Mouse (Mus musculus) left cerebral cortex, postnatal 10 days (tissue): ENCODE measurements around the gene Nadsyn1. TPM values are rescaled to one million over a fixed set of nuclear protein-coding genes. Genes with fewer than 3 reads are reported as not detected.

ENCODE experiments used
- DNase-seq, 2 experiments: peaks; one replicate each; pipeline ENCODE4 v3.0.0; 2021 to 2022; ENCODE audit warnings: low spot score in 2 of 2, mixed read lengths in 1 of 2; ENCODE audit errors: extremely low spot score in 1 of 2
- intact Hi-C: fragments of 180-260 bp; cut with DNase I; formaldehyde crosslinking; loops from one replicate; pipeline ENCODE4 v1.15.1; 2025
- total RNA-seq, 2 experiments: library from RNA; stranded (reverse); gene quantifications; 2 replicates each; pipeline ENCODE4 v1.2.3; 2021

Gene Nadsyn1
- total RNA-seq, 2 experiments from 2014 or later: 4.3 to 5.2 TPM

DNA sequence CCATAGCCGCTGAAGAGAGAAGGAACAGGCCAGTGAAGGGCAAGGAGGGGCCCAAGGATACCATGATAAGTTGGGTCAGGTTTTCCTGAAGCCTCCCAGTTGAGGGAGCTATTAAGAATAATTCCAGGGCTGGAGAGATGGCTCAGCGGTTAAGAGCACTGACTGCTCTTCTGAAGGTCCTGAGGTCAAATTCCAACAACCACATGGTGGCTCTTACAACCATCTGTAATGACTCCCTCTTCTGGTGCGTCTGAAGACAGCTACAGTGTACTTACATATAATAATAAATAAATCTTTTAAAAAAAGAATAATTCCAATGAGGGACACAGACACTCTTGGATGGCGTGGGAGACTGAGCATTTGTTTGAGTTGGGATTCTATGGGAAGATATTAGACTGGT is 3.4 kb downstream of the Nadsyn1 start:
- DNase-seq: no peak
- intact Hi-C loops: no loop called here

DNA sequence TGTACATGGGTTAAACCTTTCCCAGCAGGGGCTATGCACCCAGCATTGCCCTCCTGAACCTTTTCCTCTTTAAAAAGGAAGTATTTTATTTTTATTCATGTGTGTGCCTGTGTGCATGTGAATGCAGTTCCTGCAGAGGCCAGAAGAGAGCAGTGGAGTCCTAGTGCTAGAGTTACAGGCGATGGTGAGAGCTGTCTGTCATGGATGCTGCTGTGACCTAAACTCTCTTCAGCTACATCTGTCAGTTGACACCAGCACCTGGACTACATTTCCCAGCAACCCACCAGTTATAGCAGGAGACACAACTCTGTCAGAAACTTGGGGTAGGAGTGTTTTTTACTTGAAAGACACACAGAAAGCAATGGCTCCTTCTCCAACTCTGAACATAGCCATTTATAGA is 13.7 kb downstream of the Nadsyn1 start:
- DNase-seq: peak in 1 of 2 experiments; percentile 35
- intact Hi-C loops: no loop called here

DNA sequence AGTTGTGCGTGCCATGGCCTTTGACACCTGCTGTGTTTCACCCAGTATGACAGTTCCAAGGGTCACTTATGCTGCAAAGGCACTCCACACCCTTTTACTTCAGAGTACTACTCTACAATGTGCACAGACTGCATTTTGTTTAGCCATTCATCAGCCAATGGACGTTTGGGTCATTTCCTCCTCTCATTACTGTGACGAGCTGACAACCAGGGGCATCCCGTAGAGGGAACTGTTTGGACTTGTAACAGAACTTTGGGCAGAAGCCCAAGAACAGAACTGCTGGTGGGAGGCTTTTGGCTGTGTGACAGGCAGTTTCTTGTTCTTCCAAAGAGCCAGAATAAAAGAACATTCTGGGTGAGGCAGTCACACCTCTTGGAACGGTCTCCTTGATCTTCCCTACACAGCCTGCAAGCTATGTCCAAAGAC is 17.4 kb downstream of the Nadsyn1 start:
- intact Hi-C loops: no loop called here
- DNase-seq: peak; percentile 30 to 68

DNA sequence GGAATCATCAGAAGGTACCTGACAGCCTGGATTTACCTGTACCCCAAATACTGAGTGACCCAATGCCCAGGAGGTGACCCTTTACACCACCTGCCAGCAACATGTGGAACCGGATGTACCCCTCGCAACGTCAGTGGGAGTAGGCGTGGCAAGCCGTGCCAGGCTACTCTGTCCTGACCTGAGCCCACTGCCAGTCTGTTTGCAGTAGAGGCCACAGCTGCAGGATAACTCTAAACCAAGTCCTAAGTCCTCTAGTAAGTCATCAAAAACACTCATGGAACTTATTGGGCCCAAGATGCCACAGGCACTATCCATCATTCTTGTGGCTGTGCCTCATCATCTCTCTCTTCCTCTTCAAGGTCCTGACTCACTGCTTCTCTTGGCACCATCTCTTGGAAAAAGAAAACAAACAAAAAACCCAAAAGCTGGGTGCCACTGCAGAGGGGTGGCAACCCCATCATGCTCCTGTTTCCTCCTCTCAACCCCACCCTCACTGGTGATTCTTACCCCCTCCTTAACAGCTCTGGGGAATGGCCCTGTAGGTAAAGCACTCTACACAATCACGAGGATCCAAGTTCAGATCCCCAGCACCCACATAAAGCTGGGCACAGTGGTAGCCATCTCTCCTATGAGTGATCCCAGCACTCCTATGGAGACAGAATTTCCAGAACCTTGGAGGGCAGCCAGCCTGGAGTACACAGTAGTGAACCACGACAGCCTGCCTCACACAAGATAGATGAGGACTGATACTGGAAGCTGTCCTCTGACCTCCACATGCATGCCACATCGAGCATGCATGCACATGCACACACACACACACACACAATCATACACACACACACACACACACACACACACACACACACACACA is 21.2 kb downstream of the Nadsyn1 start:
- intact Hi-C loops: no loop called here
- no peak for DNase-seq

DNA sequence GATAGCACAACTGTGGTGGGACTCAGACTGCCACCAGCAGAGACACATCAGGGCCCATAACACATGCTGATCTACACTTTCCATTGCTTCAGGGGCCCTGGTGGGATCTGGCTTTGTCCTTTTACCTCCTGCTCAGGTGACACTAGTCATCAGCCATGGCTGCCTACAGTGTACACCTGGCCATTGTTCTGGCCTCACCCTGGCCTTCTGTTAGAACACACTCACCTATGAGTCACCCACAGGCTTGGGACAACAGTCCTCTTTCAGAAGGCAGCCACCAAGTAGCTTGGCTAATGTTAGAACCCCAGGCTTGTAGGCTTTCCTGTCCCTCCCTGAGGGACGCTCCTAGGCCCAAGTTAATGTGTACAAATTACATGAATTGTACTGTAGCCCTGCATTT is 21.9 kb downstream of the Nadsyn1 start:
- no peak for DNase-seq
- intact Hi-C loops: no loop called here

DNA sequence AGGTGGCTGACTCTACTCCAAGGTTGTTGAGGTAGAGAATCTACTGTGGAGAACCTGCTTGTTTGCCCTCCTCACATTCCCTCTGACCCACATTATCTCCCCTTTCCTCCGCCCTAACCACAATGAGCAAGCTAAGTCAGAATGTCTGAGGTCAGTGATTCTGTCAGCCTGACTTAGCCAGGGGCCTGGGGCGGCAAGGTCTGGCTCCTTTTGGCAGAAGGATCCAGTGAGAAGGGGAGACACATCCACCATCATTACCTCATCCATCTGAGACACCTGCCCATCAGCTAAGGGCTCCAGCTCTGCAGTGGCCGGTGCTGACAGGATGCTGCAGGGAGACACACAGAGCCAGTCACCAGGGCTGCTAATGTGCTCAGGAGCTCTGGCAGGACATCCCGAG is 23.9 kb downstream of the Nadsyn1 start:
- intact Hi-C loops: no loop called here
- no peak for DNase-seq

DNA sequence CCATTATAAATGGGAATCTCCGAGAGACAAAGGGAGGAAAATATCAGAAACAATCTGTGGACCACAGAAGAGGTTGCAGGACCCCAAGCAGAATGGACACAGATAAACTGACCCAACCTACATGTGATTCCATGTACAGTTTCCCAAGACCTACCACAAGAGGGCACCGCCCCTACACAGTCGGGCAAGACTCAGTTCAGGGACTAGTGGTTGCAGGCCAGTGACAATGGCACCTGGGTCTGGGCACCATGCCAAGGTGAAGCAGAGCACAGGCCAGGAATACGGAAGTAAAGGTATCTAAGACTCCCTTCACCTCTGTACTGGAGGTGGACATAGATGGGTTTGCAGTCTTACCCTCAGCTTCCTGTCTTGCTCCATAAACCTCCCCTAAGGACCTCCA is 29.5 kb downstream of the Nadsyn1 start:
- intact Hi-C loops: no loop called here
- peak in 1 of 2 experiments; percentile 48 for DNase-seq

DNA sequence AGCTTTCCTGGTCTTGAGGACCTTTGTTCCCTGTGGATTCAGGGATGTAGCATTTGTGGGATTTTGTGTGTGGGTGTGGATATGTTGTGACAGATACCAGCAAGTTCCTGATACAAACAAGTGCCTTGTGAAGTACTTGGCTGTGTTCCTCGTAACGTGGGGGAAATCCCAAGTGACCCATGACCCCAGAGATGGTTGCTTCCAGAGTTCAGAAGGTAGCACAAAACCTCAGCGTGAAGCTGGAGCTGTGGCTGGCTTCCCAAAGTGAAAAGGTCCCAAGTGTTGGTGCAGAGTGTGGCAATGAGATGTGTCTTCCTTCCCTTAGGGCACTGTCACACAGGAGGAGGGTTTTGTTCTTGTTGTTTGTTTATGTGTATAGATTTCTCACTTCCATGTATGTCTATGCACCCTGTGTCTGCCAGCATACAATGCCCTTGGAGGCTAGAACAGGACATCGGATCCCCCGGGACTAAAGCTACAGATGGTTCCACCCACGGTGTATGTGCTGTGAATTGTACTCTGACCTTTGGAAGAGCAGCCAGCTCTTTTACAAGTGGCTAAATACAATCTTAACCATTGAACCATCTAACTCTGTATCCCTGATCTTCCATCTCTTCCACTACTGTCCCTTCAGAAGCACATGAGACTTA is 30.2 kb downstream of the Nadsyn1 start:
- intact Hi-C loops: no loop called here
- no peak for DNase-seq

DNA sequence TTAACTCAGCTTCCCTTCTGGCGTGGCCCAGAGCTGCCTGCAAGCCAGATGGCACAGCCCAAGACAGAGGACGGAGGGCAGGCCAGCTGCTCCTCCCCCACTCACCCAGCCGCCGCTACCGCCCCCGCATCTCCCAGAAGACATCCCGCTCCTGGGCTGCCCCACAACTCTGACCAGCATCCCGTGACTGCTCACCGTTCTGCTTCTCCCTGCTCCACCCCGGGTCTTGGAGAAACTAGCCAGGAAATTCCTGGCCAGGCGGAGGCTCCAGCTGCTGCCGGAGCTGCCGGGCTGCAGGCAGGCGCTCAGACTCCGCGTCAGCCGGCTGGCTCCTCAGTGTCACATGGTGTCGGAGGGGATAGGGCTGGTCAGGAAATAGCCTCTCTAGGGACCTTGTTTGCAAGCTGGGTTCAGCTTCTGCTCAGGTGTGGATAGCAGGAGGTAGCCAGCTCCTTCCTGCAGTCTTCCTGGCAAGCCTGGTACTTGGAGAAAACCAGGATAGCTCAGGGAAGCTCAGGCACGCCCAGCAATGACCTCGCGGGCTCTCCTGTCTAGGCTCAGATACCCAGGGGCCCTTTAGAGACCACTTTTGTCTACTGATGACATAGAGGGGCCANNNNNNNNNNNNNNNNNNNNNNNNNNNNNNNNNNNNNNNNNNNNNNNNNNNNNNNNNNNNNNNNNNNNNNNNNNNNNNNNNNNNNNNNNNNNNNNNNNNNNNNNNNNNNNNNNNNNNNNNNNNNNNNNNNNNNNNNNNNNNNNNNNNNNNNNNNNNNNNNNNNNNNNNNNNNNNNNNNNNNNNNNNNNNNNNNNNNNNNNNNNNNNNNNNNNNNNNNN is 38.4 kb downstream of the Nadsyn1 start, which contains the start of gene Mrgpre:
Gene Mrgpre, minus strand, starts transcription at position 505 of the 834 bp plus-strand sequence.
- intact Hi-C loops: no loop called here
- DNase-seq: peak; percentile 56 to 92

DNA sequence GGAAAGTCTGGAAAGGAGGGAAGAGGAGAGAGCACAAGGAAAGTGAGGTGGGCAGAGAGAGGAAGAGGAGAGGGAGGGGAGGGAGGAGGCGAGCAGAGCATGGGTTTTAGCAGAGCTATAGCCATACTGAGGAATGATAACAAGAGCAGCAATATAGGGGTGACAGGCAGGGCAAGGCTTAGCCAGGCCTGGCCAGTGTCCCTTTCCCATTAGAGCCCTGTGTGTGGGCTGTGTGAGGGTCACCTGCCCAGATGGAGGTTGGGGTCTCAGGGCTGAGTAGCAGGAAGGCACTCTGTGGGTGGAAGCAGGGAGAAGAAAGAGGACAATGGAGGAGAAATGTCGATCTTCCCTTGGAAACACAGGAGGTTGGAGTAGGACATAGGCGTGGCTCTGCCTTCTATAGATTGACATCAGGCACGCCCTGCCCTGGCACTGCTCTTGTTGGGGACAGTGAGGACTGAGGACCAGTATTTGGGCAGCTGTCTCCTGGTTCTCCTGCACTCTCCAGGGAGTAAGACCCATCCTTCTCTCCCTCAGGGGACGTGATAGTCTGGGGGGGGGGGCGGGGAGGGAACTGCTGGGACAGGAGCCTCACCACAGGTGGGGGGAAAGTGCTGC is 39.2 kb downstream of the Nadsyn1 start:
- no peak for DNase-seq
- intact Hi-C loops: no loop called here

DNA sequence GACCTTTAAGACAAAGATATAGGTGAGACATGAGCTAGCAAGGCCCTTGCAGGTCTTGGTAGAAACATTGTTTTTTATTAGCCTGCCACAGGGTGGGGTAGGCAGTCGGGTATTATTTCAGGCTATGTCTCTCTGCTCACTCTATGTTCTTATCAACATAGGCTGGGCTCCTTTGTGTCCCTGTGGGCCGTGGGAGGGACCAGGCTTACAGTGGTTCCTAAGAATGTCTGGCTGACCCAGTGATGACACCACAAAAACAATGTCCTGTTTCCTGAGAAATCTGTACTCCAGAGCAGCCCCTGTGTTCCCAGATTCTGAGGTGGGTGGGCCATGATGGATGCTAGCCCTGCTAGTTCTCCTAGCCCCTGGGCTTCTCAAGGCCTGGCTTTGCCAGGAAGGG is 45.3 kb downstream of the Nadsyn1 start:
- intact Hi-C loops: no loop called here
- DNase-seq: no peak

DNA sequence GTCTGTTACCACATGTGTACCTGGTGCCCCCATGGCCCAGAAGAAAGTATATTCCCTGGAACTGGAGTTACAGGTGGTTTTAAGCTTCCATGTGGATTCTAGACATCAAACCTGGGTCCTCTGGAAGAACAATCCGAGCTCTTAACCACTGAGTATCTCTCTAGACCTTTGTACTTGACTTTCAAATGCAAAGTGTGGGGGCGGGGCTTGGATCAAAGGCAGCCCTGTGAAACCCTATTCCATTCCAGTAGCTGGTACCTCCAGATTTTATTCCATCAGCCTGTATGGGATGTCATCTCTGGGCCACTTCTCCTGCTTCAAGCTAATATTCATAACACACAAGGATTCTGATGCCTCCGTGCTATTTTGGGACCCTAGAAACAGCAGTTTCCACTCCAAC is 46.5 kb downstream of the Nadsyn1 start:
- DNase-seq: no peak
- intact Hi-C loops: no loop called here

DNA sequence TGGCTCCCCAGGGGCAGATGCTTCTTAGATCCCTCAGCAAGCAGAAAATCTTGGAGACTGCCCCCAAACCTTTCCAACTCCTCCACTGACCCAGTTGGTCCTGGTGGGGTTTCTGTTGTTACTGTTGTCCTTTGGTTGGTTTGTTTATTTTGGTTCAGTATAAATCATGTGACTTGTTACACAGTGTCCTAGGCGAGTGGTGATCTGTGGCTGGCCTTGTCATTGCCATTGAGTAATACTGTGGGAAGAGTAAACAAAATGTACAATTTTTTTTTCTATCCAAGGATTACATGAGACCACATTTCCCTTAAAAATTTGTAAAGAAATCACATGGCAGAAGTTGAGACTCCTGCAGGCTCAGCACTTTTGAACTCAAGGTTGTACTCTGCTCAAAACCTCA is 53.2 kb downstream of the Nadsyn1 start:
- intact Hi-C loops: loop anchor here (10.0 kb wide), 1 partner anchor 615 kb away; no protein-coding TSS in a partner anchor
- DNase-seq: no peak

DNA sequence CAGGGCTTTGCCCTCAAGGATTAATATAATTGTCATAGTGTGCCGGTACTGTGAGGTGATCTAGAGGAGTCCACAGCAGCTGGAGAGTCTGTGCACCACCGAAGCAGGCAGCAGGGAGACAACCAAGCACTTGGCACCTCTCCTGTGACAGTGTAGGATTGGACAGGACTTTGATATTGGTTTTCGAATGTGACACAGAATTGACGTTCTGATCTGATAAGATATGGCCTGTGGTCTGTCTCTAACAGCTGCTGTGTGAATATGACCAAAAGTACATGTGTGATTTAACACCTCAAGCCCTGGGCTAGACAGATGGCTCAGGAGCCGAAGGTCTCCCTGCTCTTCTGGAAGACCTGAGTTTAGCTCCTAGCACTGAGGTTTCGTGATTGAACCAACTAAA is 54.4 kb downstream of the Nadsyn1 start:
- DNase-seq: no peak
- intact Hi-C loops: loop anchor here (10.0 kb wide), 1 partner anchor 613 kb away; no protein-coding TSS in a partner anchor

DNA sequence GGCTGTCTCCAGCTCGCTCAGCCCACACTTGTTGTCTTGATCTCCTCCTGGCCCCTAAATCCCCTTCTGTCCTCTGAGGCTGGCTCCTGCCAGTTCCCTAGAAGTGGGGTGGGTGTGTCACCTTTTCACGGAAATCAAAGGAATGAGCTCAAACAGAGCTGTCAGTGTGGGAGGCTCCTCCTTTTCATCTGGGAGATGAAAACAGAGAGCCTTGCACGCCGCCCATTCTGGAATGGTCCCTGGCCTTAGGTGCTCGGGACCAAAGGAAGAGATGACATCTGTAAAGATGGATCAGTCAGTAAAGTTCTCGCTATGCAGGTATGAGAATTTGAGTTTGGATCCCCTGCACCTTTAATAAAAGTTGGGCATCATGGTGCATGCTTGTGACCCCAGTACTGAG is 55.8 kb downstream of the Nadsyn1 start, which contains the start of gene Mrgprg:
Gene Mrgprg, minus strand, starts transcription at position 101 of the 400 bp plus-strand sequence.
- intact Hi-C loops: loop anchor here (10.0 kb wide), 1 partner anchor 612 kb away; no protein-coding TSS in a partner anchor
- no peak for DNase-seq

DNA sequence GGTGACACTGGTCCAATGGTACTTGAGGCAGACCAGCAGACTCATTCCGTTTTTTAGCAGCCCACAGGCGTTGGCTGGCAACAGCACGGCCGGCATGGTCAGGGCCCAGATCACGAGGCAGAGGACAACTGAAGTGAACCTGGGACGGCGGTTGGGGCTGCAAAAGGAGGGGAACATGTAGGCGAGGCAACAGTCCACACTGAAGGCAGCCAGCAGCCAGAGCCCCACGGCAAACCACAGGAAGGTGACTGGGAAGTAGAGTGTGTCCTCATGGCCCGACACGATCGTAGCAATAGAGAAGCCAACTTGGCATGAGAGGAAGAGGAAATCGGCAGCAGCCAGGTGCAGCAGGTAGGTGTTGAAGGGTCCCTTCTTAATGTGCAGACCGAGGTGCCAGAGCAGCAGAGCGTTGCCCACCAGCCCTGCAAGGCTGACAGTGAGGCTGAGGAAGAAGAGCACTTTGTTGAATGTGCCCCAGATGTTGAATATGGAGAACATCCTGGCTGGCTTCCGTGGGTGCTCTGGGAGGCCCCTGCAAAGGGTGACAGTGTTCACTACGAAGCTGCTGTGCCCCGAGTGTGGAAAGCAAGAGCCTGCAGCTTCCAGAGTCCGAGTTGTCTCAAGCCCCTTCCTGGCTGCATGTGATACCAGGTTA is 57.6 kb downstream of the Nadsyn1 start:
- intact Hi-C loops: loop anchor here (10.0 kb wide), 1 partner anchor 610 kb away; no protein-coding TSS in a partner anchor
- DNase-seq: no peak

DNA sequence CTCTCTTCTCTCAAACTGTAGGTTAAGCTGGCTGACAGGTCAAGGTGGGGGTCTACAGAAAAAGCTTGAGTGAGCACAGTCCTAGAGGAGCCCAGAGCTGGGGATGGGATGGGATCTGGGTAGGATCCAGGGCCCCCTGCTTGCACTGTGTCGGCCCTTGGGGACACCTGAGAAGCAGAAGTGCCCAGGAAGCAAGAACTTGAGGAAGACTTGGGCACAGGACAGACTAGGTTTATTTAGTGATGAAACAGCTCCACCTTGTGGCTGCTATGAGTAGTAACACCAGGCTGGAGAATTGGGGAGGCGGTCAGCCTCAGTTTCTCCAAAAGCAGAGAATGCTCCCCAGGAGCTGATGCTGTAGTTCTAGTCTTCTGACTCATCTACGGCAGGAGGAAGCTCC is 58.9 kb downstream of the Nadsyn1 start:
- no peak for DNase-seq

DNA sequence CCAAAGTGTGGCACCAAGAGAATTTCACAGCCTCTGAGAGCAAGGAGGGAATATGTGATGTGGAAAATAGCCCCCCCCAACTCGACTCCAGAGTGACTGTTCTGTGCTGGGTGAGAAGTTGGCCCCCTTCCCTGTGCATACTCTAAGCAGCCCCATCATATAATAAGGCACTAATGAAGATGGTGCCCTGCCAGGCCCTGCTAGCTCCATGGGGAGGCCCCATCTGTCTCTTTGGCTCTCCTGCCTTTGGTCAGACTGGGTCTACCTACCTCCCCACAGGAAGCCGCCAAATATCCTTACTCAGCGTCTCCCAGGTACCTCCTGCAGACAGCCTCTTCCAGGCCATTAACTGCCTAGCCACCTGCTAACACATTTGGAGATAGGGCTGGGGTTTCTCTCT is 63.7 kb downstream of the Nadsyn1 start:
- intact Hi-C loops: no loop called here
- DNase-seq: no peak

More for the DNA sequence above, 58.9 kb downstream of the Nadsyn1 start:
- intact Hi-C loops: loop anchor here (10.0 kb wide), 1 partner anchor 609 kb away; no protein-coding TSS in a partner anchor
